Mouse (Mus musculus) testis, adult 10 weeks (tissue): ENCODE results near the gene Farp1. TPM values are rescaled to one million over a fixed set of nuclear protein-coding genes. Genes with fewer than 3 reads are reported as not detected.

Experiments used
- polyA plus RNA-seq: library from polyadenylated mRNA; stranded (reverse); fragments of 350-450 nt; fragmentation: Illumina TruSeq; extraction: RNeasy Lipid Tissue Mini Kit (QIAGEN cat#74804); gene quantifications from one replicate; pipeline ENCODE4 v1.2.3, GENCODE M21; 2014; ENCODE audit warnings: low read depth, low replicate concordance

Farp1 gene
- 0.29 TPM for polyA plus RNA-seq

DNA sequence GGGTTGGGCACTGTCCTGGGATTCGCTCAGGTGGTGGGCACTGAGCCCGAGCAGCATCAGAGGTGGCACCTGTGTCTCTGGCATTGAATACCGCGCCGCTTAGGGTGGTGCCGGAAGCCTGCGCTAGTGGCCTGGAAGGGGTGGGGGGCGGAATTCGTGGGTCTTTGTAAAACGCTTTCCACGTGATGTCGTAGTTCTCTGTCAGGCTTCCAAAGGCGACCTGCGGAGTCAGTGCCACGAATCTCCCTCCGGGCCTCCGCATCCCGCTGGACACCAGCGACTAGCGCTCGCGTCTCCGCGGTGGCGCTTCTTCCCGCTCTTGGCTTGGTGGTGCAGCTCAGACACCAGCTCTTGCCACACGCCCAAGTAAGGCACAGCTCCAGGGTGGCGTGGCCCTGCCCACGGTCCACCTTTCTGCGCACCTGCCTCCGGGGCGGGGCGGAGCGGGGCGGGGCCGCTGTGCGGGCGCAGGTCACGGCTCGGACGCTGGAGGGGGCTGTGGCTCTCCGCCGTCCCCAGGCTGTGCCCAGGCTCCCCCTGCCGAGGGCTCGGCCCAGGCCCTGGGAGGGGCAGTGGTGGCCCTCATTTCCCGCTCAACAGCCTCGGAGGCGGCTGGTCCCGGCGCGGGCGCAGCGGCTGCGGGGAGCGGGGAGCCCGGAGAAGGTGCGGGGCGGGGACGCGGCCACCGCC lies at the start of gene Farp1:
Farp1 (plus strand) TSS at position 228 of the 690 bp plus-strand sequence.

Other genes with a start within 250 kb of the Farp1 start
- 677 TPM for gene Ipo5, start 124.0 kb upstream of the Farp1 start, polyA plus RNA-seq